Comparison of ENCODE assay signal across 8 mouse cellular contexts in genomic region chr11:82177711-82178110, GRCm38 (mm10).
DNase-seq lines count a peak whose midpoint lies in the region; ATAC-seq lines count a peak whose summit lies in the region.

No protein-coding gene starts in this region.

- WGBS in limb, embryonic 13.5 days = 28% methylated on average over 5 of the region's 5 CpGs
- WGBS in neural tube, embryonic 11.5 days = 34% methylated on average over 5 of the region's 5 CpGs

- no peaks in the 10 kb centered on the region for H3K4me1 ChIP-seq in limb, embryonic 13.5 days
- no peaks in the 10 kb centered on the region for H3K4me1 ChIP-seq in neural tube, embryonic 11.5 days (ENCODE audit: control insufficient read depth, insufficient read depth, low read length)

- peak; percentile 59; the same call in 1 of the 2 replicates for ATAC-seq in limb, embryonic 13.5 days (ENCODE audit: low FRiP score, low read depth)
- ATAC-seq in neural tube, embryonic 11.5 days (ENCODE audit: insufficient read depth, low FRiP score, low TSS enrichment) = no peak

- H3K4me2 ChIP-seq in limb, embryonic 13.5 days (replicated peaks) = no peak overlapping the region
- no peak overlapping the region for H3K4me2 ChIP-seq in neural tube, embryonic 11.5 days (ENCODE audit: low read depth)

- H3K9me3 ChIP-seq in limb, embryonic 13.5 days = no peaks in the 10 kb centered on the region
- H3K9me3 ChIP-seq in neural tube, embryonic 11.5 days (ENCODE audit: control insufficient read depth, low read length) = no peaks in the 10 kb centered on the region

- no peak overlapping the region for H3K9ac ChIP-seq in limb, embryonic 13.5 days
- no peak overlapping the region for H3K9ac ChIP-seq in neural tube, embryonic 11.5 days (ENCODE audit: low read length)

- no peaks in the 10 kb centered on the region for H3K36me3 ChIP-seq in limb, embryonic 13.5 days
- H3K36me3 ChIP-seq in neural tube, embryonic 11.5 days (ENCODE audit: control insufficient read depth, insufficient read depth, low read length) = no peaks in the 10 kb centered on the region

- H3K4me3 ChIP-seq in limb, embryonic 13.5 days = no peak overlapping the region
- H3K4me3 ChIP-seq in neural tube, embryonic 11.5 days (ENCODE audit: low read depth, low read length) = no peak overlapping the region

- H3K27me3 ChIP-seq in limb, embryonic 13.5 days = peaks cover 31% of the 10 kb centered on the region
- H3K27me3 ChIP-seq in neural tube, embryonic 11.5 days (ENCODE audit: control insufficient read depth, insufficient read depth, low read length) = no peaks in the 10 kb centered on the region

- H3K27ac ChIP-seq in limb, embryonic 13.5 days = no peak overlapping the region
- no peak overlapping the region for H3K27ac ChIP-seq in neural tube, embryonic 11.5 days (ENCODE audit: low read depth, low read length)

- DNase-seq in layer of hippocampus, adult 11-12 months (ENCODE audit: low spot score) = peak; percentile 62
- DNase-seq in layer of hippocampus, adult 9-11 months = no peak
- DNase-seq in MN1 (ENCODE audit: low spot score) = peak; percentile 12
- DNase-seq in cerebellum, postnatal 36 days = peak; percentile 6 to 25
- DNase-seq in heart, postnatal 4 days = peak; percentile 63
- peak; percentile 61 for DNase-seq in neural tube, embryonic 11.5 days (ENCODE audit: low spot score)
- DNase-seq in urinary bladder, postnatal 10 days (ENCODE audit: low spot score) = no peak

Comparison
In these comparisons a context has a peak if more than half of its experiments do, and no peak if none do; other contexts are left out.
1. DNase-seq: peak in layer of hippocampus, adult 11-12 months (single experiment), MN1 (single experiment), cerebellum, postnatal 36 days (2 of 2), heart, postnatal 4 days (single experiment) and neural tube, embryonic 11.5 days (single experiment); none in layer of hippocampus, adult 9-11 months (single experiment) and urinary bladder, postnatal 10 days (single experiment).